Mouse (Mus musculus) forebrain, postnatal 0 days (tissue): ENCODE measurements around the gene Tex264. TPM values are rescaled to one million over a fixed set of nuclear protein-coding genes. Genes with fewer than 3 reads are reported as not detected.
"Not testable (repeated sequence)": the region's sequence is repeated elsewhere in the genome, so short reads cannot be mapped to it uniquely, and the experiment has no call there.

Experiments used
- ATAC-seq: fragments of 200-750 bp; cut with Nextera tagmentation; 2 replicates; pipeline ENCODE4 v1.8.0; 2017; ENCODE audit warnings: mild to moderate bottlenecking, moderate library complexity
- DNase-seq: peaks from one replicate; pipeline ENCODE4 v3.0.0-alpha.2; 2015
- H3K27ac ChIP-seq: fragments of 300-500 bp; sonication (generic); 2 replicates; pipeline ENCODE4 v1.5.1; 2014; ENCODE audit warnings: low read depth, mild to moderate bottlenecking, antibody characterized with exemption, low read length, moderate library complexity, mixed read lengths
- H3K27me3 ChIP-seq: fragments of 300-500 bp; sonication (generic); 2 replicates; pipeline ENCODE4 v1.6.1; 2014; ENCODE audit warnings: mild to moderate bottlenecking, low read length, mixed read lengths; ENCODE audit not compliant: insufficient read depth
- H3K36me3 ChIP-seq: fragments of 300-500 bp; sonication (generic); 2 replicates; pipeline ENCODE4 v1.6.1; 2014; ENCODE audit warnings: mild to moderate bottlenecking, moderate library complexity; ENCODE audit not compliant: insufficient read depth
- H3K4me1 ChIP-seq: fragments of 300-500 bp; sonication (generic); 2 replicates; pipeline ENCODE4 v1.6.1; 2014; ENCODE audit warnings: antibody characterized with exemption; ENCODE audit not compliant: insufficient read depth
- H3K4me2 ChIP-seq: fragments of 300-500 bp; sonication (generic); 2 replicates; pipeline ENCODE4 v1.6.1; 2014; ENCODE audit warnings: low read depth, mild to moderate bottlenecking, moderate library complexity
- H3K4me3 ChIP-seq: fragments of 300-500 bp; sonication (generic); 2 replicates; pipeline ENCODE4 v1.5.1; 2014; ENCODE audit warnings: low read depth, low read length, mixed read lengths
- H3K9ac ChIP-seq: fragments of 300-500 bp; sonication (generic); 2 replicates; pipeline ENCODE4 v1.6.1; 2014; ENCODE audit warnings: mild to moderate bottlenecking
- H3K9me3 ChIP-seq: fragments of 300-500 bp; sonication (generic); 2 replicates; pipeline ENCODE4 v1.6.1; 2016; ENCODE audit warnings: low read length
- CTCF ChIP-seq: sonication (generic); IDR thresholded peaks from 2 replicates; pipeline ENCODE4 v1.5.1; 2016; ENCODE audit warnings: antibody characterized with exemption, control low read depth, low read depth
- WGBS: fragments of 180-500 bp; shearing (Covaris S2); extraction: QIAGEN DNeasy Blood & Tissue Kit; methylation state at CpG from one replicate; pipeline ENCODE4 v1.1.7; 2014; 5-methylcytosine and 5-hydroxymethylcytosine counted together
- polyA plus RNA-seq: library from polyadenylated mRNA; unstranded; fragments of >200 nt; fragmentation: Nextera tagmentation; extraction: Ambion mirVana; gene quantifications from 2 replicates; pipeline ENCODE4 v1.2.1, GENCODE M21; 2015
- total RNA-seq: library from RNA; depleted of rRNA; stranded (reverse); fragments of >200 nt; gene quantifications from 2 replicates; pipeline ENCODE4 v1.2.3, GENCODE M21; 2014

The Tex264 gene
- total and polyA plus RNA-seq, 2 experiments from 2014 or later: 61.2 to 98.3 TPM

- H3K9ac ChIP-seq: no peak overlapping the region
- H3K4me3 ChIP-seq: no peak overlapping the region
- TF ChIP-seq CTCF: no peak
- H3K36me3 ChIP-seq: no peaks in the 10 kb centered on the region
- H3K4me1 ChIP-seq: no peaks in the 10 kb centered on the region
- ATAC-seq (peak; percentile 74), DNase-seq (no peak)
- no peak overlapping the region for H3K4me2 ChIP-seq
- WGBS: 54% methylated on average over 5 of the region's 5 CpGs
- no peak overlapping the region for H3K27ac ChIP-seq
- no peaks in the 10 kb centered on the region for H3K9me3 ChIP-seq
- H3K27me3 ChIP-seq: no peaks in the 10 kb centered on the region
Observed at GRCm38 (mm10) chr9:106632185-106632584, 53.5 kb downstream of the Tex264 start.

DNA sequence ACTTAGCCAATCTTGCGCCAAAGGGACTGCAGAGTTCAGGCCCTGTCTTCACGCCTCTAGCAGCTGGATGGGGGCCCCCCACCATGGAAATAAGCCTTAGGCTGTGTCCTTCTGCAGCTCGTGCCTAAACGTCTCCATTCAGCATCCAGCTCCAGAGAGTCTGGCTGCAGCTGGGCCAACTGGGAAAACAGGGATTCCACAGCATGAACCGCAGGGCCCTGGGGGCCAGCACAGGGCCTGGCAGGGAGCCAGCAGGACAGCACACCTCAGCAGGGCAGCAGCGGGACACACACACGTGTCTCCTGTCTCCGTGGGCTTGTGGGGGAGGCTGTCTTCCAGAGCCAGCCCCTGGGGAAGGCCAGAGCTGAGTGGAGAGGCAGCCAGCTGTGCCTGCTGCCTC lies 57.9 kb downstream of the Tex264 start:
- not testable (repeated sequence) for H3K9ac ChIP-seq, H3K4me1 ChIP-seq, H3K27me3 ChIP-seq, H3K27ac ChIP-seq, H3K9me3 ChIP-seq, H3K36me3 ChIP-seq, ATAC-seq, H3K4me3 ChIP-seq, H3K4me2 ChIP-seq, DNase-seq
- 31% methylated on average over 8 of the region's 8 CpGs for WGBS

DNA sequence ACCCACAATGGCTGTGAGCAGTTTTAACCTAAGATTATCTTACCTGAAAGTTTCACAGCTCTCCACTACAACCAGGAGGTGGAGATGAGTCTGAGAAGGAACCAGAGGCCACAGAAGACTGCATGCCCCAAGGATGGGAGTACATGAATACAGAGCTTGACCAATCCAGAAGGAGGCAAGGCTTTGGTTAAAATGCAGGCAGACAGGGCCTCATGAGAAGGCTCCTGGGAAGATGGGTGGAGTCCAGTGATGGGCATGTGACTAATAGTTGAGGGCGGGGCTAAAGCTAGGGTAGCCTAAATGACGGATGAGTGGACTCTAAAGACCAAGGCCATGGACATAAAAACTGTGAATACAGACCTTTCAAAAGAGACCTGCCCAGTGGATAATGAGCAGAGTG lies 59.4 kb downstream of the Tex264 start, which contains the start of gene Iqcf6:
TSS of gene Iqcf6 (plus strand) at position 301 of the 400 bp plus-strand sequence.
- WGBS: 89% methylated on average over 2 of the region's 2 CpGs
- Histone ChIP-seq H3K36me3 (no peaks in the 10 kb centered on the region), H3K4me3 (no peak within 1 kb of the TSS), H3K4me2 (no peak within 1 kb of the TSS), H3K27ac (no peak within 1 kb of the TSS), H3K9me3 (no peaks in the 10 kb centered on the region), H3K4me1 (no peaks in the 10 kb centered on the region), H3K9ac (no peak within 1 kb of the TSS), H3K27me3 (no peaks in the 10 kb centered on the region)
- no peak for TF ChIP-seq CTCF
- ATAC-seq (no peak), DNase-seq (no peak)

DNA sequence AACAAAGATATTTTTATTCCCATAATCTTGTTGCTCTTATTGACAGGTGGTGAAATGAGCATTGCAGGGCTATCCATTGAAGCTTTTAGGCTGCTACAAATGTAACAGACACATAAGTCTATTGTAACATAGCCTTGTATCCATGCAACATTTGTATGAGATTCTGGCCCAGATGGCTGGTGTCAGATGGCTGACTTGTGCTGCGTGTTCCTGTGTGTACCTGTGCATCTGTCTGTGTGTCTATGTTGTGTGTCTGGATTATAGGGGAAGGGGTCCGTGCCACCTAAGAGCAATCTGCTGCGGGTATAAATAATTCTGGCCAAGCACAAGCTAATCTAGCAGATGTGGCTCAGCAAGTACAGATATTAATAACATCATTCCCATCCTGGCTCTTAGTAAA lies 68.2 kb downstream of the Tex264 start:
- no peak overlapping the region for H3K4me2 ChIP-seq
- no peak overlapping the region for H3K4me3 ChIP-seq
- DNase-seq (no peak), ATAC-seq (no peak)
- TF ChIP-seq CTCF: no peak
- H3K4me1 ChIP-seq: no peaks in the 10 kb centered on the region; the same call in 1 of the 2 replicates
- WGBS: 68% methylated on average over 3 of the region's 3 CpGs
- no peaks in the 10 kb centered on the region for H3K27me3 ChIP-seq
- no peak overlapping the region for H3K9ac ChIP-seq
- no peaks in the 10 kb centered on the region for H3K9me3 ChIP-seq
- H3K27ac ChIP-seq: no peak overlapping the region
- no peaks in the 10 kb centered on the region for H3K36me3 ChIP-seq

DNA sequence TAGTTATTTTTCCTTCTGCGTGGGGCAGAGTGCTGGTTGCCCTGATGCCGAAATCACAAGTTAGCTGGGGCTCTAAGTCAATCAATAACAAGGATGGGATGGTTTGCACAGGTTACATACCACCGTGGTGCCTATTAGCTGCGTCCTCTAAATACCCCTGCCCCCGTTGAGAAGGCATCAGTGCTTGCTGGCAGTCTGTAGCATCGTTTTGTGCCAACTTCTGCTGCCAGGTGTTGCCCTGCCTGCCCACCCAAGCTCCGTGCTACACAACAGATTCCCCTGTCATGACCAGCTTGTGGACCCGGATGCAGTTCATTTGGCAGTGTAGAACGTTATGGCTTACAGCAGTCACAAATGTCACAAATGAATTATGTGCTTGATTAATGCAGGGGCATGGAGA lies 69.4 kb downstream of the Tex264 start:
- Histone ChIP-seq H3K27ac (no peak overlapping the region), H3K4me1 (no peaks in the 10 kb centered on the region; the same call in 1 of the 2 replicates), H3K4me3 (no peak overlapping the region), H3K4me2 (no peak overlapping the region), H3K36me3 (no peaks in the 10 kb centered on the region), H3K9me3 (no peaks in the 10 kb centered on the region), H3K9ac (no peak overlapping the region), H3K27me3 (no peaks in the 10 kb centered on the region)
- WGBS: 77% methylated on average over 9 of the region's 9 CpGs
- no peak for TF ChIP-seq CTCF
- DNase-seq (no peak), ATAC-seq (no peak)

GRCm38 (mm10) chr9:106614616-106615015 lies 71.1 kb downstream of the Tex264 start:
- no peak overlapping the region for H3K9ac ChIP-seq

GRCm38 (mm10) chr9:106613951-106614350 lies 71.8 kb downstream of the Tex264 start:
- Histone ChIP-seq H3K4me3 (no peak overlapping the region), H3K9me3 (no peaks in the 10 kb centered on the region), H3K36me3 (no peaks in the 10 kb centered on the region), H3K9ac (no peak overlapping the region), H3K27me3 (no peaks in the 10 kb centered on the region), H3K27ac (no peak overlapping the region), H3K4me1 (no peaks in the 10 kb centered on the region; the same call in 1 of the 2 replicates), H3K4me2 (no peak overlapping the region)
- TF ChIP-seq CTCF: no peak
- no peak for DNase-seq
- 68% methylated on average over 2 of the region's 2 CpGs for WGBS
- no peak for ATAC-seq

More at GRCm38 (mm10) chr9:106614616-106615015, 71.1 kb downstream of the Tex264 start:
- no peak for TF ChIP-seq CTCF
- no peaks in the 10 kb centered on the region; the same call in 1 of the 2 replicates for H3K4me1 ChIP-seq
- DNase-seq: no peak
- H3K4me2 ChIP-seq: no peak overlapping the region
- no peaks in the 10 kb centered on the region for H3K9me3 ChIP-seq
- no peak overlapping the region for H3K27ac ChIP-seq
- no peaks in the 10 kb centered on the region for H3K36me3 ChIP-seq
- ATAC-seq: no peak
- no peaks in the 10 kb centered on the region for H3K27me3 ChIP-seq
- WGBS: 40% methylated on average over 3 of the region's 3 CpGs
- H3K4me3 ChIP-seq: no peak overlapping the region
